Mouse (Mus musculus) testis, adult 2 months (tissue): ENCODE data around the gene Tmem120b.

Source experiments
- CTCF ChIP-seq: fragments of 200-500 bp; IDR thresholded peaks from 2 replicates; pipeline ENCODE4 v1.5.1; 2012; ENCODE audit warnings: low read depth, mild to moderate bottlenecking, inconsistent platforms, low read length, moderate library complexity; ENCODE audit not compliant: control insufficient read depth, insufficient read depth, insufficient replicate concordance
- POLR2A ChIP-seq: fragments of 200-500 bp; IDR thresholded peaks from 2 replicates; pipeline ENCODE4 v1.6.1; 2012; ENCODE audit warnings: low read depth, mild to moderate bottlenecking, inconsistent platforms, low read length, moderate library complexity; ENCODE audit not compliant: control insufficient read depth

DNA sequence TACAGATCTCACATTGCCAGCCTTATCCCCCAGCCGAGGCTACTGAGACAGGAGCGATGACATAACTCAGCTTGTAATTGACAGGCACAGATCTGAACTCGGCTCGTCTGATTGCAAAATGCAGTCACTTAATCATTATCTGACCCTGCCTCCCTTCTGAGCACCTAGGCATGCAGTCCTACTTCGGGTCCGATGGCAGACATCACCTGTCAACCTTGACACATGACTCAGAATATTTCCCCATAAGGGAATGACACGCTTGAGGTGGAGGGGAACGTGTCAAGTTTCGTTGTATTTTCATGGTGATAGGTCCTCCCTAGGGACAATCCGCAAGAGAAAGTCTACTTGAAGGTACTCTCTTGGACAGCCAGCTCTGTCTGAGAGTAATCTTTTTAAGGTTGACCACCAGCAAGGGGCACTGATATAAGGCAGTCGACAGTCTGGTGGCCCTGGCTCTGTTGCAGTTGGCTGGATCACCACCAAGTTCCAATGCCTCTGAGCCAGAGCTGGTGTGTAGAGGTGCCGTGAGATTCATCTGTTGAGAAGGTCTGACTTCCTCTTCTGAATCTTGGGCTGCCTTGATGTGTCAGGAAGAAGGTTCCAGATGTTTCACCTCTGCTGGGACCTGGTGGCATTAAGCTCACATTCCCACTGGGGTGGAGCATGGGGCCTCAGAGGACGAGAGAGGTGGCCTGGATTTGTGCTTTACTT is 15.3 kb downstream of the Tmem120b start:
- TF ChIP-seq POLR2A = no peak
- no peak for TF ChIP-seq CTCF
